Mouse (Mus musculus): ENCODE data around the gene Entpd1. TPM values are rescaled to one million over a fixed set of nuclear protein-coding genes. Genes with fewer than 3 reads are reported as not detected.

The Entpd1 gene
- total RNA-seq, 1 experiment = 1.2 TPM

DNA sequence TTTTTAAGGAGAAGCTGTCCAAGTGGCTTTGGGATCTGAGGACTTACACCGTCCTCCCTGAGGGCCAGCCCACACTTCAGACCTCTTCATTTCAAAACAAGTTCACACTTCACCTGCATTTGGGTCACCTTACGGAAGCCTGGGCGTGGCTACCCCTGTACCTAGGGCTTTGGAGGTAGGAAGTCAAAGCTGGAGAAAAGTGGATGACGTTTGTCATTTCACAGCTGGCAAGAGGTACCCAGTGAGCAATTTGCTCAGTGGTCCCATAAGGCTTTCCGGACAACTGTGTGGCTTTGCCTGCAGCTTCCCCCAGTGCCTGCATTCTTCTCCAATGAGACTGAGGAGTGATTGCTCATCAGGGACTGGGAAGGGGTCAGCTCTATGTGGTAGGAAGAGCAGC lies 46.8 kb downstream of the Entpd1 start:
- no peak overlapping the region for H3K4me3 ChIP-seq (ENCODE audit: insufficient read depth in 1 of 2, low read depth in 1 of 2, low read length in 2 of 2, poor library complexity in 1 of 2, severe bottlenecking in 1 of 2)
- peaks cover 0 to 4% of the 10 kb centered on the region in 2 experiments; a peak in 2 of 4 replicates for H3K4me1 ChIP-seq (ENCODE audit: control insufficient read depth in 2 of 2, insufficient read depth in 2 of 2, low read length in 2 of 2, poor library complexity in 1 of 2)
- DNase-seq (ENCODE audit: low read depth, low spot score) = no peak
- H3K9me3 ChIP-seq (ENCODE audit: control insufficient read depth, insufficient read depth, low read depth, low read length) = no peaks in the 10 kb centered on the region
- H3K27ac ChIP-seq (ENCODE audit: insufficient read depth, low read depth, low read length, poor library complexity, severe bottlenecking) = no peak overlapping the region
- H3K36me3 ChIP-seq (ENCODE audit: control insufficient read depth, insufficient read depth, low read length, poor library complexity, severe bottlenecking) = no peaks in the 10 kb centered on the region
- TF ChIP-seq CHD2 (IDR thresholded peaks at IDR 0.05; ENCODE audit: low read depth, low read length) (no peak), ZNF384 (IDR thresholded peaks at IDR 0.05; ENCODE audit: low read depth, low read length) (no peak), HCFC1 (IDR thresholded peaks at IDR 0.05; ENCODE audit: borderline replicate concordance, insufficient read depth, low read length) (no peak), MAFK (IDR thresholded peaks at IDR 0.05; ENCODE audit: insufficient read depth, low read depth, low read length) (no peak), ZC3H11A (IDR thresholded peaks at IDR 0.05; ENCODE audit: borderline replicate concordance, low read depth, low read length) (no peak)
- in situ Hi-C loops (cut with MboI; ENCODE audit: low sequenced_read_pairs in 2 of 2, unreplicated experiment in 2 of 2) = no loop called here
- no peak overlapping the region for H3K9ac ChIP-seq (ENCODE audit: insufficient read depth, low read depth, low read length, poor library complexity, severe bottlenecking)

GRCm38 (mm10) chr19:40659651-40660478 lies 47.7 kb downstream of the Entpd1 start:
- no peak for DNase-seq (ENCODE audit: low read depth, low spot score)

DNA sequence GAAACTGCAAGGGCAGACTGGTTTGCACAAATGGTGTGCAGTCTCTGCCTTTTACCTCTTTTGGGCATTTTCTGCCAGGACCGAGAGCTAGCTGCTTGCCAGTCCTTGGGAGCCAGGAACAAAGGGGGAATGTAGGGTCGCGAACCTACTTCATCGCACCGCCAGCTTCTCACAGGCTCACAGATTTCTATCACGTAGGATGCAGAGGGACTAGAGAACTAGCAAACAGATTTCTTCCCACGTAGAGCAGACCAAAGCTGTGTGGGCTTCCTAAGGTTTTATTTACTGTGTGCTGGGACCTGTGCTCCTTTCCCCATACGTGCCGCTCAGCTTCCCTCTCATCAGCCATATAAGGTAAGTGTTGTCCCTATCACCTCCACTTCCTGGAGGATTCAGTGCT lies 48.3 kb downstream of the Entpd1 start:
- in situ Hi-C loops (cut with MboI; ENCODE audit: low sequenced_read_pairs in 2 of 2, unreplicated experiment in 2 of 2) = no loop called here
- Histone ChIP-seq H3K4me3 (ENCODE audit: insufficient read depth in 1 of 2, low read depth in 1 of 2, low read length in 2 of 2, poor library complexity in 1 of 2, severe bottlenecking in 1 of 2) (peak overlapping the region; percentile 17 to 47; a peak in 3 of 4 replicates), H3K9me3 (ENCODE audit: control insufficient read depth, insufficient read depth, low read depth, low read length) (no peaks in the 10 kb centered on the region), H3K27ac (ENCODE audit: insufficient read depth, low read depth, low read length, poor library complexity, severe bottlenecking) (no peak overlapping the region), H3K9ac (ENCODE audit: insufficient read depth, low read depth, low read length, poor library complexity, severe bottlenecking) (no peak overlapping the region), H3K4me1 (ENCODE audit: control insufficient read depth in 2 of 2, insufficient read depth in 2 of 2, low read length in 2 of 2, poor library complexity in 1 of 2) (peaks cover 0 to 4% of the 10 kb centered on the region in 2 experiments; a peak in 2 of 4 replicates), H3K36me3 (ENCODE audit: control insufficient read depth, insufficient read depth, low read length, poor library complexity, severe bottlenecking) (no peaks in the 10 kb centered on the region)
- no peak for DNase-seq (ENCODE audit: low read depth, low spot score)
- TF ChIP-seq ZNF384 (IDR thresholded peaks at IDR 0.05; ENCODE audit: low read depth, low read length) (no peak), CHD2 (IDR thresholded peaks at IDR 0.05; ENCODE audit: low read depth, low read length) (no peak), MAFK (IDR thresholded peaks at IDR 0.05; ENCODE audit: insufficient read depth, low read depth, low read length) (no peak), ZC3H11A (IDR thresholded peaks at IDR 0.05; ENCODE audit: borderline replicate concordance, low read depth, low read length) (no peak), HCFC1 (IDR thresholded peaks at IDR 0.05; ENCODE audit: borderline replicate concordance, insufficient read depth, low read length) (no peak)

More at GRCm38 (mm10) chr19:40659651-40660478, 47.7 kb downstream of the Entpd1 start:
- Histone ChIP-seq H3K4me1 (ENCODE audit: control insufficient read depth in 2 of 2, insufficient read depth in 2 of 2, low read length in 2 of 2, poor library complexity in 1 of 2) (peaks cover 0 to 4% of the 10 kb centered on the region in 2 experiments; a peak in 2 of 4 replicates), H3K27ac (ENCODE audit: insufficient read depth, low read depth, low read length, poor library complexity, severe bottlenecking) (no peak overlapping the region), H3K36me3 (ENCODE audit: control insufficient read depth, insufficient read depth, low read length, poor library complexity, severe bottlenecking) (no peaks in the 10 kb centered on the region), H3K4me3 (ENCODE audit: insufficient read depth in 1 of 2, low read depth in 1 of 2, low read length in 2 of 2, poor library complexity in 1 of 2, severe bottlenecking in 1 of 2) (peak overlapping the region in 1 of 2 experiments; percentile 47; a peak in 2 of 4 replicates), H3K9me3 (ENCODE audit: control insufficient read depth, insufficient read depth, low read depth, low read length) (no peaks in the 10 kb centered on the region), H3K9ac (ENCODE audit: insufficient read depth, low read depth, low read length, poor library complexity, severe bottlenecking) (no peak overlapping the region)
- no peak for TF ChIP-seq CHD2 (IDR thresholded peaks at IDR 0.05; ENCODE audit: low read depth, low read length)
- 0 out of 2 replicates have a peak, but pooled peaks have one; percentile 34 for TF ChIP-seq ZNF384 (IDR thresholded peaks at IDR 0.05; ENCODE audit: low read depth, low read length)
- in situ Hi-C loops (cut with MboI; ENCODE audit: low sequenced_read_pairs in 2 of 2, unreplicated experiment in 2 of 2) = no loop called here

GRCm38 (mm10) chr19:40661108-40661507 lies 48.9 kb downstream of the Entpd1 start:
- in situ Hi-C loops (cut with MboI; ENCODE audit: low sequenced_read_pairs in 2 of 2, unreplicated experiment in 2 of 2) = no loop called here
- no peak overlapping the region for H3K4me3 ChIP-seq (ENCODE audit: insufficient read depth in 1 of 2, low read depth in 1 of 2, low read length in 2 of 2, poor library complexity in 1 of 2, severe bottlenecking in 1 of 2)
- no peaks in the 10 kb centered on the region for H3K9me3 ChIP-seq (ENCODE audit: control insufficient read depth, insufficient read depth, low read depth, low read length)
- H3K9ac ChIP-seq (ENCODE audit: insufficient read depth, low read depth, low read length, poor library complexity, severe bottlenecking) = no peak overlapping the region
- TF ChIP-seq MAFK (IDR thresholded peaks at IDR 0.05; ENCODE audit: insufficient read depth, low read depth, low read length) (no peak), ZC3H11A (IDR thresholded peaks at IDR 0.05; ENCODE audit: borderline replicate concordance, low read depth, low read length) (no peak), ZNF384 (IDR thresholded peaks at IDR 0.05; ENCODE audit: low read depth, low read length) (no peak), CHD2 (IDR thresholded peaks at IDR 0.05; ENCODE audit: low read depth, low read length) (no peak), HCFC1 (IDR thresholded peaks at IDR 0.05; ENCODE audit: borderline replicate concordance, insufficient read depth, low read length) (no peak)
- H3K4me1 ChIP-seq (ENCODE audit: control insufficient read depth in 2 of 2, insufficient read depth in 2 of 2, low read length in 2 of 2, poor library complexity in 1 of 2) = peaks cover 0 to 4% of the 10 kb centered on the region in 2 experiments; a peak in 2 of 4 replicates
- no peak for DNase-seq (ENCODE audit: low read depth, low spot score)
- no peaks in the 10 kb centered on the region for H3K36me3 ChIP-seq (ENCODE audit: control insufficient read depth, insufficient read depth, low read length, poor library complexity, severe bottlenecking)
- H3K27ac ChIP-seq (ENCODE audit: insufficient read depth, low read depth, low read length, poor library complexity, severe bottlenecking) = no peak overlapping the region

Measured in ES-E14 (cell line).